Mouse (Mus musculus) ovary, postnatal 36 days (tissue): Measurements from ENCODE around the gene Ift43.

Experiments
- DNase-seq: peaks from one replicate; pipeline ENCODE4 v3.0.0; 2022; ENCODE audit warnings: low spot score, mixed read lengths

Gene Ift43

GRCm38 (mm10) chr12:86129696-86130095 is 47.4 kb downstream of the Ift43 start:
- DNase-seq: no peak

GRCm38 (mm10) chr12:86132799-86133198 is 50.5 kb downstream of the Ift43 start:
- DNase-seq: no peak

GRCm38 (mm10) chr12:86135691-86136090 is 53.4 kb downstream of the Ift43 start:
- no peak for DNase-seq

GRCm38 (mm10) chr12:86138696-86139095 is 56.4 kb downstream of the Ift43 start:
- no peak for DNase-seq

GRCm38 (mm10) chr12:86142389-86142788 is 60.0 kb downstream of the Ift43 start:
- DNase-seq: no peak

- no peak for DNase-seq
Observed at GRCm38 (mm10) chr12:86146246-86146645, 63.9 kb downstream of the Ift43 start.

- DNase-seq: no peak
Observed at GRCm38 (mm10) chr12:86148271-86148670, 65.9 kb downstream of the Ift43 start.

GRCm38 (mm10) chr12:86149087-86149486 is 66.7 kb downstream of the Ift43 start:
- DNase-seq: no peak

- no peak for DNase-seq
Observed at GRCm38 (mm10) chr12:86151941-86152340, 69.6 kb downstream of the Ift43 start.

- no peak for DNase-seq
Observed at GRCm38 (mm10) chr12:86153213-86153957, 71.0 kb downstream of the Ift43 start.

GRCm38 (mm10) chr12:86155176-86155575 is 72.8 kb downstream of the Ift43 start:
- no peak for DNase-seq

- DNase-seq: no peak
Observed at GRCm38 (mm10) chr12:86157166-86157565, 74.8 kb downstream of the Ift43 start.

- no peak for DNase-seq
Observed at GRCm38 (mm10) chr12:86157894-86158444, 75.6 kb downstream of the Ift43 start.

GRCm38 (mm10) chr12:86158689-86159483 is 76.5 kb downstream of the Ift43 start:
- no peak for DNase-seq

GRCm38 (mm10) chr12:86161436-86161835 is 79.1 kb downstream of the Ift43 start:
- no peak for DNase-seq

GRCm38 (mm10) chr12:86161942-86162341 is 79.6 kb downstream of the Ift43 start:
- DNase-seq: no peak

GRCm38 (mm10) chr12:86162890-86163816 is 80.8 kb downstream of the Ift43 start:
- DNase-seq: no peak

- DNase-seq: no peak
Observed at GRCm38 (mm10) chr12:86166244-86166643, 83.9 kb downstream of the Ift43 start.

GRCm38 (mm10) chr12:86167075-86167474 is 84.7 kb downstream of the Ift43 start:
- peak; percentile 15 for DNase-seq

- no peak for DNase-seq
Observed at GRCm38 (mm10) chr12:86168712-86169111, 86.4 kb downstream of the Ift43 start.

GRCm38 (mm10) chr12:86169195-86169594 is 86.9 kb downstream of the Ift43 start:
- DNase-seq: no peak

GRCm38 (mm10) chr12:86173314-86173713 is 91.0 kb downstream of the Ift43 start:
- DNase-seq: no peak
